Comparison of ENCODE assay signal across 8 mouse cellular contexts in the genomic region with DNA sequence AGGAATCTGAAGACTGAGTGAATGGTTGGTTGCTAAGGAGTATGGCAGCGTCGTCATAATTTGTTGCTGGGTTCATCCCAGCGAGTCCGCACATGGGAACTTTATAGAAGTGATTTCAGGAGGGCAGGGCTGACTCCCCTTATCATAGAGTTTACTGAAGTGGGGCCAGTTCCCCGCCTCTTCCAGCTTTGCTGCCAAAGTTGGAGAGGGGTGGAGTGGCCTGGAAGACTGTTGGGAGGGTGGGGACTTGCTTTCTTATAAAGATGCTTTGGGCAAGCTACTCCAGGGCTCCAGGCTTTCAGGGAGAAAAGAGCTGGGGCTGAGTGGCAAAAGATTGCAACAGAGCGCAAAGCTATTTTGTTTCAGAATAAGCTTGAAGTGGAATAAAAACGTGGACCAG. TPM values are rescaled to one million over a fixed set of nuclear protein-coding genes. Genes with fewer than 3 reads are reported as not detected.
A peak's percentile ranks its signal among the peaks of the same experiment; 100 is the strongest.
DNase-seq lines count a peak whose midpoint lies in the region; ATAC-seq and TF ChIP-seq lines count a peak whose summit lies in the region.

No protein-coding gene starts in this region.

- no peak overlapping the region for H3K27ac ChIP-seq in cortical plate, adult 2 months (ENCODE audit: insufficient read depth, low read length)
- H3K27ac ChIP-seq in embryonic facial prominence, embryonic 15.5 days (replicated peaks) = no peak overlapping the region
- no peak overlapping the region for H3K27ac ChIP-seq in limb, embryonic 12.5 days
- no peak overlapping the region for H3K27ac ChIP-seq in midbrain, embryonic 15.5 days

- 0 out of 2 replicates have a peak, but pooled peaks cover 6% of the 10 kb centered on the region for H3K27me3 ChIP-seq in embryonic facial prominence, embryonic 15.5 days
- H3K27me3 ChIP-seq in limb, embryonic 12.5 days = peaks cover 44% of the 10 kb centered on the region
- H3K27me3 ChIP-seq in midbrain, embryonic 15.5 days (replicated peaks) = peaks cover 10% of the 10 kb centered on the region; the same call in 1 of the 2 replicates

- WGBS in embryonic facial prominence, embryonic 15.5 days = 32% methylated on average over 7 of the region's 7 CpGs
- whole genome bisulfite sequencing in limb, embryonic 12.5 days = 40% methylated on average over 7 of the region's 7 CpGs
- WGBS in midbrain, embryonic 15.5 days = 39% methylated on average over 7 of the region's 7 CpGs

- no peak for TF ChIP-seq CTCF in cortical plate, adult 2 months (IDR thresholded peaks at IDR 0.05; ENCODE audit: extremely low read depth, insufficient read depth, low read length)

- H3K4me3 ChIP-seq in cortical plate, adult 2 months (ENCODE audit: insufficient read depth, low read length) = peak overlapping the region; percentile 30; the same call in 1 of the 2 replicates
- H3K4me3 ChIP-seq in embryonic facial prominence, embryonic 15.5 days (replicated peaks) = peak overlapping the region; percentile 55; the same call in 1 of the 2 replicates
- no peak overlapping the region for H3K4me3 ChIP-seq in limb, embryonic 12.5 days (replicated peaks)
- peak overlapping the region; percentile 68; the same call in 1 of the 2 replicates for H3K4me3 ChIP-seq in midbrain, embryonic 15.5 days

- intact Hi-C loops in heart, postnatal 14 days (cut with DNase I) = no loop called here

- H3K9ac ChIP-seq in embryonic facial prominence, embryonic 15.5 days = no peak overlapping the region
- H3K9ac ChIP-seq in limb, embryonic 12.5 days (replicated peaks) = no peak overlapping the region
- no peak overlapping the region for H3K9ac ChIP-seq in midbrain, embryonic 15.5 days

- peak overlapping the region; percentile 99 for H3K4me2 ChIP-seq in embryonic facial prominence, embryonic 15.5 days (replicated peaks)
- peak overlapping the region; percentile 98 for H3K4me2 ChIP-seq in limb, embryonic 12.5 days
- peak overlapping the region; percentile 98 for H3K4me2 ChIP-seq in midbrain, embryonic 15.5 days

- no peak for ATAC-seq in embryonic facial prominence, embryonic 15.5 days (ENCODE audit: insufficient number of reproducible peaks, low FRiP score, low TSS enrichment, low read depth)
- no peak for ATAC-seq in limb, embryonic 12.5 days (ENCODE audit: insufficient number of reproducible peaks, insufficient read depth, low FRiP score, low TSS enrichment, low read depth)
- ATAC-seq in midbrain, embryonic 15.5 days (replicated peaks) = 0 out of 2 replicates have a peak, but pooled peaks have one; percentile 3

- no peak for TF ChIP-seq POLR2A in cortical plate, adult 2 months (IDR thresholded peaks at IDR 0.05; ENCODE audit: extremely low read depth, insufficient read depth, low read length)

- no peaks in the 10 kb centered on the region for H3K9me3 ChIP-seq in embryonic facial prominence, embryonic 15.5 days (replicated peaks)
- H3K9me3 ChIP-seq in limb, embryonic 12.5 days = no peaks in the 10 kb centered on the region
- H3K9me3 ChIP-seq in midbrain, embryonic 15.5 days = no peaks in the 10 kb centered on the region

- DNase-seq in heart, postnatal 14 days = peak; percentile 40 to 67
- DNase-seq in left cerebral cortex, adult 8-10 months (ENCODE audit: low spot score in 2 of 2) = no peak
- no peak for DNase-seq in c-Kit-positive CD71-positive TER-119-positive erythroid progenitor cells, embryonic 14.5 days (ENCODE audit: low spot score)
- no peak for DNase-seq in thymus, adult 18-20 months

- no peaks in the 10 kb centered on the region for H3K4me1 ChIP-seq in cortical plate, adult 2 months (ENCODE audit: control insufficient read depth, insufficient read depth, low read length)
- peaks cover 19% of the 10 kb centered on the region for H3K4me1 ChIP-seq in embryonic facial prominence, embryonic 15.5 days
- peaks cover 16% of the 10 kb centered on the region for H3K4me1 ChIP-seq in limb, embryonic 12.5 days (replicated peaks)
- peaks cover 15% of the 10 kb centered on the region for H3K4me1 ChIP-seq in midbrain, embryonic 15.5 days

- no peaks in the 10 kb centered on the region for H3K36me3 ChIP-seq in embryonic facial prominence, embryonic 15.5 days
- H3K36me3 ChIP-seq in limb, embryonic 12.5 days = no peaks in the 10 kb centered on the region
- no peaks in the 10 kb centered on the region for H3K36me3 ChIP-seq in midbrain, embryonic 15.5 days (replicated peaks)

RNA-seq across cellular contexts. Expression of a gene that starts 0.7 kb away (rescaled TPM):
- 2.6 and 3.2 TPM in 2 replicates for polyA plus RNA-seq in cortical plate, adult 2 months (2012; rRNA removed)
- polyA plus RNA-seq in embryonic facial prominence, embryonic 15.5 days (2015; fragmentation: Nextera tagmentation; extraction: Ambion mirVana) = 34.2 and 38.0 TPM in 2 replicates
- 1 to 10 TPM; 3.8 to 4.9 TPM for total RNA-seq in heart, postnatal 14 days (2021)
- 28.6 and 29.2 TPM in 2 replicates for polyA plus RNA-seq in limb, embryonic 12.5 days (2016; fragmentation: Nextera tagmentation; extraction: Ambion mirVana)
- 6.5 and 7.5 TPM in 2 replicates for polyA plus RNA-seq in midbrain, embryonic 15.5 days (2015; fragmentation: Nextera tagmentation; extraction: Ambion mirVana)
- 1 to 10 TPM; 4.6 to 7.2 (median 6.0) TPM for total RNA-seq in left cerebral cortex, adult 8-10 months (2022)

Comparison
In these comparisons a context has a peak if more than half of its experiments do, and no peak if none do; other contexts are left out.
1. DNase-seq: peak in heart, postnatal 14 days (2 of 2); none in left cerebral cortex, adult 8-10 months (0 of 2), c-Kit-positive CD71-positive TER-119-positive erythroid progenitor cells, embryonic 14.5 days (single experiment) and thymus, adult 18-20 months (0 of 2).
2. Peak in every context shown above with its lines, with median percentiles within 50 percentile points of each other: H3K4me2 ChIP-seq.